Mouse (Mus musculus) olfactory bulb, adult 2 months (tissue): ENCODE results near the gene Gse1.

Experiments
- CTCF ChIP-seq: fragments of 200-500 bp; IDR thresholded peaks from 2 replicates; pipeline ENCODE4 v1.5.1; 2012; ENCODE audit warnings: low read depth, mild to moderate bottlenecking, low read length, moderate library complexity; ENCODE audit not compliant: insufficient read depth
- POLR2A ChIP-seq: fragments of 200-500 bp; IDR thresholded peaks from 2 replicates; pipeline ENCODE4 v1.6.1; 2012; ENCODE audit warnings: mild to moderate bottlenecking, low read depth, low read length, moderate library complexity; ENCODE audit not compliant: insufficient read depth

DNA sequence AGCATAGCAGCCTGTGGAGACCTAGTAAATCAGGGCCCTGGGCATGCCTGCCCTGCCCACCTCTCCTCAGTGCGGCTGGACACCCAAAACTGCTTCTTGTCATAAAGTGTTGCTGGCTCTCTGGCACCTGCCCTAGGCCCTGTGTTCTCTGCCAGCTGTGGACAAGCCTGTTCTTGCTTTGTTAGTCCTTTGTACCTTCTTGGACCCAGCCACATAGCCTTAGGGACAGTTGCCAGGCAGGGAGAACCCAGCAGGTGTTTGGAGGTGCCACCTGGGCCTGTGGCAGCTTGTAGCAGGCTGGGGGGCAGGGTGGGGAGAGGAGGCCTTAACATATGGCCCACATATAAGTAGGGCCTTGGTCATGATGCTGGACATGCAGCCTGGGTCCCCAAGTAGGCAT is 145.8 kb downstream of the Gse1 start:
- TF ChIP-seq POLR2A = no peak
- no peak for TF ChIP-seq CTCF
